Mouse (Mus musculus): ENCODE data around the gene Xxylt1.
A peak's percentile ranks its signal among the peaks of the same experiment; 100 is the strongest.

Xxylt1 gene

DNA sequence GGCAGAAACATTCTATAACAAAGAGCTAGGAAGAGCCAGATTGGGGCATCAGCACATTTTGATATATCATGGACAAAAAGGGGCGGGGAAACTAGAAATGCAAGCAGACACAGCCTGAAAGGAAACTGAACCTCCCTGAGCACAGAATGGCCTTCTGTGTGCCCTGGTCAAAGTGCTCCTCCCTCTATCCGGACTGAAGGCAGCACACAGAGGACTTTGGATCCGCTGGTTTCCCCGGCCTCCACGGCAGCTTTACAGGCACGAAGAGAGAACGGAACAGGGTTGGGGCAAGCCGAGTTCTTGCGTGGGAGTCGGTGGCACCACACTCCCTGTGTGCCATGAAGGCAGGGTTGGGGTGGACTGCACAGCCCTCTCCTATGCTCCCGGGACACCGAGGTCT, 121.5 kb downstream of the Xxylt1 start:
- DNase-seq (ENCODE audit: low read depth, low spot score) = no peak

DNA sequence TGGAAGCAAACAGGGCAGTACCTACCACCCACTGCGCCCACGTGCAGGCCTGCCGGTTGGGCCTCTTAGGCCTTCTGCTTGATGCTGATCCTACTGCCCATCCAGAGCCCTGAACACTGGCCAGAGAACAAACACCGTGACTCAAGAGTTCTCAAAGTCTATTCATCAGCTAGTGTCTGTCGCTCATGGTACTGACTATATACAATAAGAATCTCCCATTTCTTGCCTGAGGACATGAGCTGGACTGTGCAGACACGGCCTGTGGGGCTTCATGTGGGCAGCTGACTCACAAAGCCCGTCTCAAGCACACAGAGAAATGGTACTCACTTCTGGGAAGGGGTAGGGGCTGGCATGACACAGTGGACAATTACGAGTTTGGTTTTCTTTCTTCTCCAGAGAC, 125.1 kb downstream of the Xxylt1 start:
- DNase-seq (ENCODE audit: low read depth, low spot score) = peak; percentile 96

DNA sequence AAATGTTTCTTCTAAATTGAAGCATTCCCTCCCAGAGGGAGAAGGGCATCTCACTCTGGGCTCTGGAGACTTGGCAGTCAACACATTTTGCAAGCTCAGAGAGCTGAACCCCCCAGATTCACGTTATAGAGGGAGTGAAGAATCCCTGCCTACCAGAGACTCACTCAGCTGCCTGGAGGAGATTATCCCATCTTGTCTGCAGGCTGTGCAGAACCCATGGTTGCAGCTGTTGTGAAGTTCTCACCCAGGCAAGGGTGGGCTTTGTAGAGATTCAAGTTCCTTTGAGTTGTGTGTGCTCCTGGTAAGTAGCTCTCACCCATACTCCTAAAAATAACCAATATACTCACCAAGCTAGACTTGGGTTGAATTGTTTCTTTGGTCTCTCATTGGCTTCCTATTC, 132.6 kb downstream of the Xxylt1 start:
- DNase-seq (ENCODE audit: low read depth, low spot score) = no peak

GRCm38 (mm10) chr16:30948216-30948615, 133.0 kb downstream of the Xxylt1 start:
- DNase-seq (ENCODE audit: low read depth, low spot score) = no peak

GRCm38 (mm10) chr16:30944886-30945285, 136.3 kb downstream of the Xxylt1 start:
- peak; percentile 18 for DNase-seq (ENCODE audit: low read depth, low spot score)

- no peak for DNase-seq (ENCODE audit: low read depth, low spot score)
These were observed 137.3 kb downstream of the Xxylt1 start for GRCm38 (mm10) chr16:30943919-30944318.

DNA sequence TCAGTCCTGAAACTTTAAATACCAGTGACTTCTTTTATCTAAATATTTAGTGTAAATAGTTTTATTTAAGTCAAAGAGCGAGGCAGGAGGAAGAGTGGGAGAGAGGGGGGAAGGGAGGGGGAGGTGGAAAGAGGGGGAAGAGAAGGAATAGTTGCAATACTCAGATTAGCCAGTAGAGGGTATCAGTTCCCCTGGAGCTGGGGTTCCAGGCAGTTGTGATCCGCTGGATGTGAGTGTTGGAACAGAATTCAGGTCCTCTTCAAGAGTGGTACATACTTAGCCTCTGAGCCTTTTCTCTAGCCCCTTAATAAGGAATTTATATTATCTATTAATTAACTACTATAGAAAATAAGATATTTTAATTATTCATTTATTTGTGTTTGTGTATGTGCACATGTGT, 140.5 kb downstream of the Xxylt1 start:
- DNase-seq (ENCODE audit: low read depth, low spot score) = peak; percentile 60

DNA sequence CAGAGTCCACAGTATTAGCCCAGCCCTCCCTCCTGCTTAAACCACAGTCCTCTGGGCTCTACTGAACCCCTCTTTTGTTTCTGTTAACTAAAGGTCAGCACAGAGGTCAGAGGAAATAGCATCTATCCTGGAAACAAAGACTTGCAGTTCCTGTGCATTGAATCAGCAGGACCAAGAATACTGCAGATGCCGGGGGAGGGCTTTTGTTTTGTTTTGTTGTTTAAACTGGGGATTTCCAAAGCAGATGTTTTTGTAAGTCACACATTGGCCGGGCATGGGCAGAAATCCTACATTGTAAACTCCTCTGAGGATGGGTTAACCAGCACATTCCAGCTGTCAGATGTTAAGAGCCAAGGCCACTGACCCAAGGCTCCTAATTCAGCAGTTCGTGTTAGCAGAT, 141.3 kb downstream of the Xxylt1 start:
- peak; percentile 95 for DNase-seq (ENCODE audit: low read depth, low spot score)

DNA sequence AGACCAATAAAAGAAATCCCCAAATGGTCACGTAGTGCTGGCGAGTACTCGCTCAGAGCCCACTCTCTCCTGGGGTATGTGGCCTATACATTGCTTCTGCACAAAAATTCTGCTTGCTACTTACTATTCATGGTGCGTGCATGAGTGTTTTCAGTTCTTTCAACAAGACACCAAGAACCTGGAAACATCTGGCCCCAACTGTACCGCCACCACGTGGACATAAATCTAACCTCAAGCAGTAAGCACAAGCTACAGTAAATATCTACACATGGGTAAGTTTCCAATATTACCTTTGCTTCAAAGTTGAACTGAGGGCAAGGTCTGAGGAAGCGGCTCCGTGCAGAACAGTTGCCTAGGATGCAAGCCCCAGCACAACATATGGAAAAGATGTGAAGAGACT, 142.0 kb downstream of the Xxylt1 start:
- DNase-seq (ENCODE audit: low read depth, low spot score) = peak; percentile 62

- peak; percentile 49 for DNase-seq (ENCODE audit: low read depth, low spot score)
These were observed 142.6 kb downstream of the Xxylt1 start for GRCm38 (mm10) chr16:30938664-30939063.

DNA sequence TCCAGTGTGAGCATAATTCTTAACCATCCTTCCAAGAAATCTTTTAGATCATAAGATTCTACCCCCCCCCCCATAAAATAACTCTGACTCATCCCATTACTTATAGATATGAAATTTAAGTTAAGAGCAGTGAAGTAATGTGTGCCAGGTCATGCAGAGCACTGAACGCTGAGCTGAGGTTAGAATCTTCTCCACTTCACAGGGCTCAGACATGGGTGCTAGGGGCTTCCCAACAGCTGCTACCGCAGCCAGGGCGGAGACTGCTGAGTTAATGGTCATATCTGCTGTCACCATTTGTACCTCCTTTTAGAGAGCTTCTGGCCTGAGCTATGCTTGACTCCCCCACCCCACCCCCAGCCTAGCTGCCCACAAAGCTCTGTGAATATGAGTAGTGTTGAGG, 143.6 kb downstream of the Xxylt1 start:
- peak; percentile 21 for DNase-seq (ENCODE audit: low read depth, low spot score)

- DNase-seq (ENCODE audit: low read depth, low spot score) = no peak
These were observed 144.8 kb downstream of the Xxylt1 start for GRCm38 (mm10) chr16:30936471-30936870.

GRCm38 (mm10) chr16:30936012-30936461, 145.2 kb downstream of the Xxylt1 start:
- no peak for DNase-seq (ENCODE audit: low read depth, low spot score)

GRCm38 (mm10) chr16:30934967-30935690, 146.1 kb downstream of the Xxylt1 start:
- DNase-seq (ENCODE audit: low read depth, low spot score) = peak; percentile 22

DNA sequence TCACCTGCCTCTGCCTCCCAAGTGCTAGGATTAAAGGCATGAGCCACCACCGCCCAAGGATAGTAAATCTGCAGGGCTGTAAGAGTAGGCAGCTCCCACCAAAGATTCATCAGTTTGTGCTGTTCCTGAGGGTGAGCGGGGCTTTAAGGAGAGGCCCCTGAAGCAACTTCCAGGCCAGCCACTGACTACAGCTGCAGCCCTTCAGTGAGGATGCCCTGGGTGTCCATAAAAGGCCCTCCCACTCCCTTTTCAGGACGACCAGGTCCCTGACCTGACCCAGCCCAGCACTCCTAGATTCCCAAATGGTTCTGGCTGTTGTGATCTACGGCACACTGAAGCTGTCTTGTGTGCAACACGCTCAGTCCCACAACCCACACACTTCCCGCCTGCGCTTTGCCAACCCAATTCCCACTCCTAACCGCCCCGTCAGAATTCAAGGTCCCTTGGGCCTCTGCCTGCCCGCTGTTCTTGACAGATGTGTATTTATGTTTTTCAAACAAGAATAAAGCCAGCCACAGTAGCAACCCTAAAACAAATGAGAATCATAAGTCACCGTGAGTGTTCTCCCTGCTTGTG, 146.9 kb downstream of the Xxylt1 start:
- DNase-seq (ENCODE audit: low read depth, low spot score) = no peak

DNA sequence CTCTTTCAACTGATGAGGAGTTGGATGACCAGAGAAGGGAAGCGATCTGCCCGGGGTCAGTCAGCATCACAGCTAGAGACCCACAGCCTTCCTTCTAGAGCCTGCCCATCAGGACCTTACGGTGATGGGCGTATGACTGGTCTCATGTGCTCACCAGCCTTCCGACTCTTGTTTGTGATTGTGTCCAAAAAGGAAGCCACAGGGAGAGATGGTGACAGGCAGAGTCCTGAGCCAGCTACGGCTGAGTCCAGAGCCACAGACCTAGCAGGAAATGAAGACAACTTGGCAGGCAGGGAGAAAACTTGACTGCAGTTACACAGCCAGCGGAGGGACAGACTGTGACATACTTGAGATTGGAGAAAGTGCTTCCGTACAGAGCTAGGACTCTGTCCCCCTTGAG, 147.9 kb downstream of the Xxylt1 start:
- DNase-seq (ENCODE audit: low read depth, low spot score) = no peak

DNA sequence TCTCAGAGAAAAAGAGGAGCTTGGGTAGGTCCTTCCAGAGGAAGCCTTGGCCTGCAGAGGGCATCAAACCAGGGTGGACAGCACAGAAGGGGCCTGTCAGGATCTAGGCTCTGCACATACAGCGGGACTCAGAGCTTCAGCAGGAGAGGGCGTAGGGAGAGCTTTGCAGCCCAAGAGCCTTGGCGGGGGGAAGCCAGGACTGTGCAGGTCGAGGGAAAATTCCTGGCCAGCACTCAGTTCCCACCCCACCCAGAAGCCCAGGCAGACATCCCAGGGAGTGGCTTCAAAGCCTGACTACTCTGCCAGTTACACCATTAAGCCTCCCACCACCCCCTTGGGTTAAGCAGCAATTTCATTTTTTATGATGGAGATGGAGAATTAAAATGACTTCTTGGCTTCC, 148.4 kb downstream of the Xxylt1 start:
- DNase-seq (ENCODE audit: low read depth, low spot score) = no peak

- no peak for DNase-seq (ENCODE audit: low read depth, low spot score)
These were observed 149.0 kb downstream of the Xxylt1 start for GRCm38 (mm10) chr16:30932196-30932595.

- DNase-seq (ENCODE audit: low read depth, low spot score) = no peak
These were observed 152.1 kb downstream of the Xxylt1 start for GRCm38 (mm10) chr16:30929165-30929564.

GRCm38 (mm10) chr16:30928076-30928750, 153.0 kb downstream of the Xxylt1 start:
- DNase-seq (ENCODE audit: low read depth, low spot score) = no peak

- DNase-seq (ENCODE audit: low read depth, low spot score) = no peak
These were observed 155.7 kb downstream of the Xxylt1 start for GRCm38 (mm10) chr16:30925496-30925895.

GRCm38 (mm10) chr16:30923899-30924298, 157.3 kb downstream of the Xxylt1 start:
- DNase-seq (ENCODE audit: low read depth, low spot score) = no peak

- peak; percentile 66 for DNase-seq (ENCODE audit: low read depth, low spot score)
These were observed 158.7 kb downstream of the Xxylt1 start for GRCm38 (mm10) chr16:30922548-30922947.

Measured in 3T3-L1 (cell line).